Mouse (Mus musculus) cerebellum, adult 2 months (tissue): ENCODE results near the gene 6820408C15Rik.

Source experiments
- CTCF ChIP-seq: fragments of 200-500 bp; IDR thresholded peaks from 2 replicates; pipeline ENCODE4 v1.5.1; 2011; ENCODE audit warnings: low read depth, mild to moderate bottlenecking, control low read depth, low read length, moderate library complexity, borderline replicate concordance; ENCODE audit not compliant: insufficient read depth
- POLR2A ChIP-seq: fragments of 200-500 bp; IDR thresholded peaks from 2 replicates; pipeline ENCODE4 v1.6.1; 2011; ENCODE audit warnings: low read length, control low read depth, borderline replicate concordance; ENCODE audit not compliant: insufficient read depth

GRCm38 (mm10) chr2:152397680-152398435 is 17.5 kb upstream of the 6820408C15Rik start, which contains the start of gene Sox12:
- TF ChIP-seq POLR2A (0 out of 2 replicates have a peak, but pooled peaks have one; percentile 23), CTCF (no peak)
